10 mouse cellular contexts compared by ENCODE assay signal in the genomic region with DNA sequence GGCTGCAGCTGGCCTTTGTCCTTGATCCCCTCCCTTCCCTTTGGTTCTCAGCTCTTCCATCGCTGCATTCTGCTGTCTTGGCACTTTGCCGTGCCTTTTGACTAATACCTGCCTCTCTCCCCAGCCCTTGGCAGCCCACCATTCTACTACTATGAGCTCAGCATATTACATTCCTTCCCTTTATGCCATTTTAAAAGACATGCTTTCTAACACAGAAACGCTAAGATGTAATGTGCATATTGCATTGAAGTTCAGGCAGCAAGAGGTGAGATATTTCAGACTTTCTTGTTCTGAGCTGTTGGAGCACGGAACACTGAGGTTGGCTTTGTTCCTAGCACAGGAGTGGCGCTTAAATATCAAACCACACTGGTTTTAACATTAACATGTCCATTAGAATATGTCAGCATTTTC. TPM values are rescaled to one million over a fixed set of nuclear protein-coding genes. Genes with fewer than 3 reads are reported as not detected.
DNase-seq lines count a peak whose midpoint lies in the region; ATAC-seq and TF ChIP-seq lines count a peak whose summit lies in the region.
"Had no signal": no experiment of that assay in that cellular context is flagged by ENCODE, and none has a peak within 500 bp of the region (broad histone marks: within the 10 kb centered on the region; RNA-seq: fewer than 3 reads in every experiment).

No protein-coding gene starts in this region.

- H3K9me3 ChIP-seq in forebrain, embryonic 16.5 days (ENCODE audit: control insufficient read depth, low read length): no peaks in the 10 kb centered on the region
- no peaks in the 10 kb centered on the region for H3K9me3 ChIP-seq in forebrain, embryonic 11.5 days (ENCODE audit: control insufficient read depth, low read length)
- no peaks in the 10 kb centered on the region for H3K9me3 ChIP-seq in stomach, embryonic 15.5 days
- H3K9me3 ChIP-seq in stomach, postnatal 0 days (ENCODE audit: control insufficient read depth, low read length): no peaks in the 10 kb centered on the region
- H3K9me3 ChIP-seq: liver, embryonic 13.5 days had no signal

- H3K4me3 ChIP-seq in forebrain, embryonic 16.5 days (replicated peaks; ENCODE audit: low read length): no peak overlapping the region
- no peak overlapping the region for H3K4me3 ChIP-seq in forebrain, embryonic 11.5 days (ENCODE audit: low read depth, low read length)
- H3K4me3 ChIP-seq in stomach, embryonic 15.5 days (replicated peaks): no peak overlapping the region
- H3K4me3 ChIP-seq in stomach, postnatal 0 days (ENCODE audit: low read depth, low read length): no peak overlapping the region
- H3K4me3 ChIP-seq: liver, embryonic 13.5 days had no signal

- WGBS in forebrain, embryonic 16.5 days: 55% methylated on average over 5 of the region's 5 CpGs
- WGBS in forebrain, embryonic 11.5 days: 92% methylated on average over 5 of the region's 5 CpGs
- 72% methylated on average over 5 of the region's 5 CpGs for WGBS in stomach, embryonic 15.5 days
- 55% methylated on average over 5 of the region's 5 CpGs for WGBS in stomach, postnatal 0 days

- peaks cover 14% of the 10 kb centered on the region for H3K36me3 ChIP-seq in forebrain, embryonic 16.5 days (ENCODE audit: control insufficient read depth, insufficient read depth)
- peaks cover 9% of the 10 kb centered on the region for H3K36me3 ChIP-seq in forebrain, embryonic 11.5 days (ENCODE audit: control insufficient read depth, insufficient read depth, low read length)
- H3K36me3 ChIP-seq in stomach, embryonic 15.5 days: peaks cover 37% of the 10 kb centered on the region
- H3K36me3 ChIP-seq in stomach, postnatal 0 days (ENCODE audit: control insufficient read depth, insufficient read depth, low read length): peaks cover 6% of the 10 kb centered on the region

- 0 out of 2 replicates have a peak, but pooled peaks cover 3% of the 10 kb centered on the region for H3K4me1 ChIP-seq in forebrain, embryonic 16.5 days (replicated peaks; ENCODE audit: control insufficient read depth, insufficient read depth, low read length)
- H3K4me1 ChIP-seq in forebrain, embryonic 11.5 days (replicated peaks; ENCODE audit: control insufficient read depth, insufficient read depth, low read length): no peaks in the 10 kb centered on the region
- no peaks in the 10 kb centered on the region for H3K4me1 ChIP-seq in stomach, embryonic 15.5 days
- H3K4me1 ChIP-seq in stomach, postnatal 0 days (replicated peaks; ENCODE audit: control insufficient read depth, insufficient read depth): no peaks in the 10 kb centered on the region
- H3K4me1 ChIP-seq: liver, embryonic 13.5 days had no signal

- H3K27ac ChIP-seq in forebrain, embryonic 16.5 days (ENCODE audit: low read length): 0 out of 2 replicates have a peak overlapping the region, but pooled peaks have one; percentile 22
- H3K27ac ChIP-seq in forebrain, embryonic 11.5 days (ENCODE audit: low read depth, low read length): no peak overlapping the region
- H3K27ac ChIP-seq in stomach, embryonic 15.5 days: peak overlapping the region; percentile 16; the same call in 1 of the 2 replicates
- H3K27ac ChIP-seq in stomach, postnatal 0 days (replicated peaks): no peak overlapping the region
- H3K27ac ChIP-seq: liver, embryonic 13.5 days had no signal

- no peak for ATAC-seq in forebrain, embryonic 16.5 days
- no peak for ATAC-seq in forebrain, embryonic 11.5 days (replicated peaks; ENCODE audit: low FRiP score)
- ATAC-seq in stomach, embryonic 15.5 days (ENCODE audit: insufficient read depth, low FRiP score, low read depth): no peak
- ATAC-seq in stomach, postnatal 0 days (ENCODE audit: low FRiP score, low TSS enrichment): no peak; the same call in 1 of the 2 replicates

- H3K4me2 ChIP-seq in forebrain, embryonic 16.5 days (ENCODE audit: low read length): no peak overlapping the region
- H3K4me2 ChIP-seq in forebrain, embryonic 11.5 days (ENCODE audit: low read depth, low read length, severe bottlenecking): no peak overlapping the region
- no peak overlapping the region for H3K4me2 ChIP-seq in stomach, embryonic 15.5 days
- H3K4me2 ChIP-seq in stomach, postnatal 0 days (replicated peaks; ENCODE audit: low read depth): no peak overlapping the region
- H3K4me2 ChIP-seq: liver, embryonic 13.5 days had no signal

- no peak for TF ChIP-seq EP300 in stomach, postnatal 0 days (optimal IDR thresholded peaks at IDR 0.05)

- intact Hi-C loops in heart, postnatal 10 days (cut with DNase I): no loop called here

- no peak overlapping the region for H3K9ac ChIP-seq in forebrain, embryonic 16.5 days (replicated peaks; ENCODE audit: low read depth, low read length)
- H3K9ac ChIP-seq in forebrain, embryonic 11.5 days (ENCODE audit: low read length): no peak overlapping the region
- no peak overlapping the region for H3K9ac ChIP-seq in stomach, embryonic 15.5 days
- H3K9ac ChIP-seq in stomach, postnatal 0 days (ENCODE audit: low read length): no peak overlapping the region
- H3K9ac ChIP-seq: liver, embryonic 13.5 days had no signal

- TF ChIP-seq CTCF in stomach, postnatal 0 days (IDR thresholded peaks at IDR 0.05; ENCODE audit: low read depth): no peak

- DNase-seq in adrenal gland, adult 2 months: peak; percentile 54
- no peak for DNase-seq in adrenal gland, postnatal 4 days (ENCODE audit: low spot score in 2 of 2)
- no peak for DNase-seq in forebrain, embryonic 11.5 days (ENCODE audit: low spot score)
- DNase-seq in stomach, postnatal 0 days (ENCODE audit: low spot score): no peak
- no peak for DNase-seq in spleen, postnatal 4 days (ENCODE audit: low spot score in 2 of 2)
- DNase-seq in heart, postnatal 10 days: no peak
- DNase-seq: liver, embryonic 13.5 days; midbrain, embryonic 14.5 days had no signal

- no peaks in the 10 kb centered on the region for H3K27me3 ChIP-seq in forebrain, embryonic 16.5 days (replicated peaks; ENCODE audit: control insufficient read depth, insufficient read depth, low read length)
- H3K27me3 ChIP-seq in forebrain, embryonic 11.5 days (ENCODE audit: control insufficient read depth, insufficient read depth, low read length): no peaks in the 10 kb centered on the region
- no peaks in the 10 kb centered on the region for H3K27me3 ChIP-seq in stomach, embryonic 15.5 days (replicated peaks)
- H3K27me3 ChIP-seq in stomach, postnatal 0 days (ENCODE audit: control insufficient read depth, insufficient read depth, low read length): no peaks in the 10 kb centered on the region
- H3K27me3 ChIP-seq: liver, embryonic 13.5 days had no signal

RNA-seq across cellular contexts. Expression of a gene that starts 11.7 kb away (rescaled TPM):
- total RNA-seq in adrenal gland, adult 2 months (2021): 10 to 100 TPM; 33.0 to 44.4 TPM
- 21.9 and 33.1 TPM in 2 replicates for polyA plus RNA-seq in adrenal gland, adult 2 months (2012; rRNA removed)
- 10 to 100 TPM; 52.6 to 59.5 TPM for total RNA-seq in adrenal gland, postnatal 4 days (2021)
- 7.0 and 7.8 TPM in 2 replicates for polyA plus RNA-seq in forebrain, embryonic 16.5 days (2015; fragmentation: Nextera tagmentation; extraction: Ambion mirVana)
- polyA plus RNA-seq in forebrain, embryonic 11.5 days (2014; fragmentation: Nextera tagmentation; extraction: Ambion mirVana): 12.7 and 14.6 TPM in 2 replicates
- 14.9 and 16.2 TPM in 2 replicates for polyA plus RNA-seq in stomach, embryonic 15.5 days (2015; fragmentation: Nextera tagmentation; extraction: Ambion mirVana)
- 5.5 and 6.4 TPM in 2 replicates for polyA plus RNA-seq in stomach, postnatal 0 days (2015; fragmentation: Nextera tagmentation; extraction: Ambion mirVana)
- total RNA-seq in heart, postnatal 10 days (2021): 10 to 100 TPM; 35.3 to 35.9 TPM

RNA-seq across cellular contexts. Expression of a gene that starts 36.1 kb away (rescaled TPM):
- total RNA-seq in adrenal gland, adult 2 months (2021): 100 to 1,000 TPM; 175 to 300 TPM
- 12.6 and 26.8 TPM in 2 replicates for polyA plus RNA-seq in adrenal gland, adult 2 months (2012; rRNA removed)
- total RNA-seq in adrenal gland, postnatal 4 days (2021): 10 to 100 TPM in 1 of 2 experiments, 1 to 10 TPM in 1; 5.8 to 55.5 TPM
- polyA plus RNA-seq in forebrain, embryonic 16.5 days (2015; fragmentation: Nextera tagmentation; extraction: Ambion mirVana): 12.1 and 43.3 TPM in 2 replicates
- polyA plus RNA-seq in forebrain, embryonic 11.5 days (2014; fragmentation: Nextera tagmentation; extraction: Ambion mirVana): 3.4 and 4.0 TPM in 2 replicates
- 179 and 274 TPM in 2 replicates for polyA plus RNA-seq in stomach, embryonic 15.5 days (2015; fragmentation: Nextera tagmentation; extraction: Ambion mirVana)
- polyA plus RNA-seq in stomach, postnatal 0 days (2015; fragmentation: Nextera tagmentation; extraction: Ambion mirVana): 198 and 233 TPM in 2 replicates
- total RNA-seq in heart, postnatal 10 days (2021): under 1 TPM in 1 of 2 experiments, not detected in 1; 0.17 TPM

RNA-seq across cellular contexts. Expression of a gene that starts 37.2 kb away (rescaled TPM):
- 10 to 100 TPM in 1 of 2 experiments, 1 to 10 TPM in 1; 6.3 to 14.3 TPM for total RNA-seq in adrenal gland, adult 2 months (2021)
- polyA plus RNA-seq in adrenal gland, adult 2 months (2012; rRNA removed): 0.89 and 1.8 TPM in 2 replicates
- 10 to 100 TPM; 12.8 to 15.6 TPM for total RNA-seq in adrenal gland, postnatal 4 days (2021)
- 11.9 and 13.4 TPM in 2 replicates for polyA plus RNA-seq in forebrain, embryonic 16.5 days (2015; fragmentation: Nextera tagmentation; extraction: Ambion mirVana)
- polyA plus RNA-seq in forebrain, embryonic 11.5 days (2014; fragmentation: Nextera tagmentation; extraction: Ambion mirVana): 18.9 and 19.1 TPM in 2 replicates
- 12.0 and 12.2 TPM in 2 replicates for polyA plus RNA-seq in stomach, embryonic 15.5 days (2015; fragmentation: Nextera tagmentation; extraction: Ambion mirVana)
- 4.9 and 5.8 TPM in 2 replicates for polyA plus RNA-seq in stomach, postnatal 0 days (2015; fragmentation: Nextera tagmentation; extraction: Ambion mirVana)
- 1 to 10 TPM; 7.0 to 7.4 TPM for total RNA-seq in heart, postnatal 10 days (2021)

Comparison
In these comparisons a context has a peak if more than half of its experiments do, and no peak if none do; other contexts are left out.
1. H3K27ac ChIP-seq: peak in forebrain, embryonic 16.5 days (single experiment) and stomach, embryonic 15.5 days (single experiment); none in forebrain, embryonic 11.5 days (single experiment) and stomach, postnatal 0 days (single experiment).